Mouse (Mus musculus) CD8-positive naive resting alpha-beta T cell, adult 2 months (primary cell): ENCODE measurements around the gene a.

Experiments used
- DNase-seq, 2 experiments: peaks; one replicate each; pipeline ENCODE4 v3.0.0; 2022; ENCODE audit warnings: low read depth in 2 of 2, low spot score in 2 of 2

Gene a

GRCm38 (mm10) chr2:154790656-154791483, at the start of gene a, which contains the start of gene Raly:
TSS of gene a (plus strand) at chr2:154791402.
TSS of gene Raly (plus strand) at chr2:154791096.
- peak; percentile 96 for DNase-seq

DNA sequence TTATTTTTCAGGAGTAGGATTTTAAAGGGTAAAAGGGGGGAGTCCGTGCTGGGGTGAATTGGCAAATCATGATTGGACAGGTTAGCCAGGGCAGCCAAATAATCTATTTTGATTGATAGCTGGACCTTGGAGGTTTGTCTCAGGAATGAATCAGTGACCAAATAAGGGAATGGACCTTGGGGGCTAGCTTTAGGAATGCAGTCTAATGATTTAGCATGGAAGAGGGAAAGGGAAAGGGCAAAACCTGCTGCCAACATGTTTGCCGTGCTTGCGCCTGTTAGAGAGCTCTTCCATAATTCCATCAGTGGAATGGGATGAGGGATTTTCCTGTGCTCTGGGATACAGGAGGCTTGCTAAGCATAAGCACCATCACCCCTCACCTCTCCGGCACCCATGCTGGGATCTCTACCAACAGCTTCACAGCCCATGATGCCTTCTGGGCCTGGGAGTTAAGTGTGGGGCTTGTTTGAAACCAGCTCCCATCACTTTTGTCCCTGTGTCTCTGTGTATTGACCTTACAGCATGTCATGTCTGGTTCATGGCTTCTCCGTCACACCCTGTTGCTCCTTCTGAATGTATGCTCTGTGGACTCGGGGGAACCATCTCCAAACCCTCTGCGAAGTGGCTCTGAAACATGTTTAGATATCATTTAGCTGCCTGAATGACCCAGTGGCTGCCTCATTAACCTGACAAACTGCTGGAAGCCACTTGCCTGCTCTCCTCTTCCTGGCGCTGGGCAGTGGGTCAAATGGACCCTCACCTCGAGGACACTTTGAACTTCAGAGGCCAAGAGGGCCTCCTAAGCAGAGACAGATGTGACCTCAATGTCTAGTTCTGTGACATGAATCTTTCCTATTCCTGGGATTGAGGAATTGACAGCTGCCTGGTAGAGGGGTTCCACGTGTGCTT, 48.0 kb upstream of the a start:
- DNase-seq = no peak

DNA sequence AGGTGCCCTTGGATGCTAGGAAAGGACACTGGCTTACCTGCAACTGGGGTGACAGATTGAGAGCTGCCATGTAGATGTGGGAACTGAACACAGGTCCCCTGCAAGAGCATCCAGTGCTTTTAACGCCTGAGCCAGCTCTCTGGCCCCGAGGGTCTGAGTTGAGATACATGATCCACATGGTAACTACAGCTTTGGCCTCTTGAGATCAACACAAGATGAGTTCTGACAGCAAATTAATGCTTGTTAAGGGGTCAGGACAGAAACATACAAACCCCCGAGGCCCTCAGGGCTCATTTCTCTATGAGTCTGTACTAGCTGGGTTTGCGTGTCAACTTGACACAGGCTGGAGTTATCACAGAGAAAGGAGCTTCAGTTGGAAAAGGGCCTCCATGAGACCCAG, 47.3 kb upstream of the a start:
- DNase-seq = no peak

DNA sequence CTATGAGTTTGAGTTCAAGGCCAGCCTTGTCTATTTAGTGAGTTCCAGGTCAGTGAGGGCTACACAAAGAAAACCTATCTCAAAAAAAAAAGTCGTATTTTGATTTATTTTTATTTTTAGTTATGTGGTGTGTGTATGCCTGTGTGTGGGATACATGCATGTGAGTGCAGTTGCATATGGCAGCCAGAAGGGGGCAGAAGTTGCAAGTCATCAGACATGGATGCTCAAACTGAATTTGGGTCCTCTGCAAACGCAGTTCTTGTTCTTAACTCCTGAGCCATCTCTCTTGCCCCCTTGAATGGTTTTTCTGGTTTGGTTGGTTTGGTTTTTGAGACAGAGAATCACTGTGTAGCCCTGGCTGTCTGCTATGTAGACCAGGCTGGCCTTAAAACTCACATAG, 42.8 kb upstream of the a start:
- DNase-seq = no peak

DNA sequence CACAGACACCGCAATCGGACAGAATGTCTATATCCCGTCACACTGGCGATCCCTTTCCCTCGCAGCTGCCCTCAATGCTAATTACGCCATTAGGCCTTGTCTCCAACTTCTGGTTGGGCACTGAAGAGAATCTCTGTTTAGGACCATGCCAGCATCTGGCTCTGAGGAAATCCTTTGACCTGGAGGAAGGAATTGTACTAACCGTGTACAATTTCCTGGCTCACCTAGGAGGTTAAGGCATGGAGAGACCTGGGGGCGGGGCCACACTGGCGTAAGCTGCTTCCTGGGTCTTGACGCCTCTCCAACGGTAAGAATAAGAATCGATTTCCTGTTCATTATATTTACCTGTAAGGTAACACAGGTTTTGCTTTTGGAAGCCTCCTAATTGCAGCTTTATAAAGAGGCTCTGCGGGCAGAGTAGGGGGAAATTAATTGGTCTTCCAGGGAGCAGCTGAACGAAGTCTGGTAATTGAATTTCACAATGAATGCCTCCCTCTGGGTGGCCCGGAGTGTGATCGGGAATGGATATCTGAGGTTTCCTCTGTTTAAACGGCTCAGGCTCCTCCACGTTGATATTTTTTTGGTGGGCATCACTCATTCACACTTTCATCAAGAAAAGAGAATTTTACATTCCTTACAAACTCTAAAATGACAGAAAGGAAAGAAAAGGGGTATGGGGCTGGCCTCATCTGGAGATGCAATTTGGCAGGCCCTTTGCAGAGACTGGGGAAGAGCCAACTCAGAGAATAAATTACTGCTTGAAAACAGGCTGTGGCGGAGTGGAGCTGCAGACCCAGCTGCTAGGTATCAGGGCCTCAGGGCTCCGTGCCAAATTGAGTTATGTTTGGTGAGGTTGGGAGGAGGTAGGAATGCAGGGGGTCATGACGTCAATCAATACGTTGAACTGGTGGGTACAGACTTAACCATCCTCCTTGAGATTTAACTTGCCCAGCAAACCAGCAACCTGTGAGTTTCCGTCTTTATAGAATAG, 41.9 kb upstream of the a start:
- DNase-seq = no peak

DNA sequence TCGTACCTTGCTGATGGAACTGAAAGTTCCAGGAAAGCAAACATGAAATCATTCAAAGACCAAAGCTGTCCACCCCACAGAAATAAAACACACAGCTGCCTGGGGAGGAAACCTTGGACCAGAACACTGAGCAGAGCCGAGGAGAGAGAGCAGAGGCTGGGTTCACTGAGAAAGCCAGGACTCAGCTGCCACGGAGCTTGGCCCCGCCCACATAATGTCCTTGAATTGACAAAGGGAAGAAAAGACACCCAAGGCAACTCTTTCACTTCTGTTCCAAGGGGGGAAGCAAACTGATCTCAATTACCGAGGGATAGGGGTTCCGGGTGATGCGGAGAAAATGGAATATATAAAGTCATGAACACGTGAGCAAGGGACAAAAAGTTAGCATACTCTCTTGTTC, 39.3 kb upstream of the a start:
- DNase-seq = no peak

GRCm38 (mm10) chr2:154754068-154754560, 37.1 kb upstream of the a start:
- peak in 1 of 2 experiments; percentile 25 for DNase-seq

- no peak for DNase-seq
These were observed 35.4 kb upstream of the a start for GRCm38 (mm10) chr2:154755791-154756190.

DNA sequence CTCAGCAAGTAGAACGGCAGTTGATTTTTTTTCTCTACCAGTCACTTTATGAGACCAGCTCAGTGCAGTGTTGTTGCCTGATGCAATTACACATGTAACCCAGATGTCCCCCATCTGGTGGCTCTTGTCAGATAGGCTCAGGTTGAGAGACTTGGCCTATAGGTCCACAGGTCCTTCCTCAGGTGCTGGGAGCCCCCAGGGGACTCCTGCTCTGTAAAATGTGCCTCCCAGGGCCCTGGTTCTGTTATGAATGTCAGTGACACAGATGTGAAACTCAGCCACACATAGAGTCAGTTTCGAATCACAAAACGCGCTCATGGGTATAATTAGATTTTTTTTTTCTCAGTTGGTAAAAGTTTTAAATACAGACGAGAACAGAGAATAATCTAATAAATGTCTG, 33.5 kb upstream of the a start:
- DNase-seq = no peak

DNA sequence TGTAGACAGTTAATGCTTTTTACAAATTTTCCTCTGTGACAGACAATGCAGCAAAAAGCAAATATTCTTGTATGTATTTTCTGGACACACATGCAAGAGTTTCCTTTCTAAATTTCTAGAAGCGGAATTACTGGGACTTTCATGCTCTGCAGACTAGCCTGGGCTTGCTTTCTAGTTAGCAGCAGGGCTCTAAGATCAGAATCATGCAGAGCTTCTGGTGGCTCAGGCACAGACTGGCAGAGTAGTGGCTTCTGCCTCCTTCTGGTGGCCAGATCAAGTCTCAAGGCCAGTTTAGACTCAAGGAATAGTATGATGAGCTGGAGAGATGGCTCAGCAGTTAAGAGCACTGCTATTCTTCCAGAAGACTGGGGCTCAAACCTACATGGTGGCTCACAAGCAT, 32.7 kb upstream of the a start:
- DNase-seq = no peak

DNA sequence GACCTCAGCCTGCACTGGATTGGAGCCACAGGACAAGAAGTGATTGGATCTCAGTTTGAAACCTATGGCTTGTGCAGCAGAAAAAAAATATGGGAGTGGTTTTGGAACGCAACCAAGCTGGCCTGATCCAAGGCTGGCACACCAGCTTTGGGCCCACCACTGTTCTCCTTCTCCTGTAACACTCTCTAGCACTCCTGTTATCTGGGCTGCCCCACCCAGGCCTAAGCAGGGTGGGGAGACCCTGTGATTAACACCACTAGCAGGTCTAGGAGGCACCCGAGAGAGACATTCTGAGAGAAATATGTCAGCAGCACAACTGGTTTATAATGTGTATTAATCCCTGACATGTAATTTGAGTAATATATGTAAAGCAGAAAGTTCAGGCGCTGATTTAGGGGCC, 28.0 kb upstream of the a start:
- no peak for DNase-seq

GRCm38 (mm10) chr2:154764828-154765497, 26.2 kb upstream of the a start:
- DNase-seq = no peak

GRCm38 (mm10) chr2:154765554-154766008, 25.6 kb upstream of the a start:
- no peak for DNase-seq

- DNase-seq = no peak
These were observed 24.2 kb upstream of the a start for GRCm38 (mm10) chr2:154767051-154767450.

DNA sequence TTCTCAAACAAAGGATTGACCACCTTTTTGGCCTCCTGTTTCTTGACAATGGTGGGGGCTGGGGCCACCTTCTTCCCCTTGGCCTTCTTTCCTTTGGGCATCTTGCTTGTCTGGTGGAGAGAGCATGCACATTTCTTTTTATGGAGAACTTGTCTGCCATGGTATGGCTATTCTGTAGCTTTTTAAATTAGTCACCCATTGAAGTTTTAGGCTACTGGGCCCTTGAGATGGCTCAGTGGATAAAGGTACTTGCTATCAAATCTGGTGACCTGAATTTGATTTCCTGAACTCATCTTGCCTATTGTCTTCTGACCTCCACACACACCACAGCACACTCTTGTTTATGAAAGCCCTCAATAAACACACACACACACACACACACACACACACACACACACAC, 21.3 kb upstream of the a start, which contains the start of gene Gm14214:
TSS of gene Gm14214 (minus strand) at position 101 of the 400 bp plus-strand sequence.
- DNase-seq = no peak

- DNase-seq = no peak
These were observed 19.6 kb upstream of the a start for GRCm38 (mm10) chr2:154771604-154772003.

DNA sequence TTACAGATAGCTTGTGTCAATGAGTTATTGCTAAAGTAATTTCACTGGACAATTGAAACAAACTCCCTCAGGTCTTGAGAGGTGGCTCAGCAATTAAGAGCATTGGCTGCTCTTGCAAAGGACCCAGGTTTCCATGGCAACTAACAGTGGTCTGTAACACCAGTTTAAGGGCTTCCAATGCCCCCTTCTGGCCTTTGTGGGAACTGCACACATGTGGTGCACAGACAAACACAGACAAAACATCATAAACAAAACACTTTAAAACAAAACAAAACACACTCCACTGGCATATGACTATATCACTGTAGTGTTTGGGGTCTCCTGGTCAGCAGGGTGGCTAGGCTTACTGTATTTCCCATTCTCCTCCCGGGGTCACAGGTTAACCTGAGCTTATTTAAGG, 17.2 kb upstream of the a start:
- peak; percentile 28 to 48 for DNase-seq

- no peak for DNase-seq
These were observed 14.7 kb upstream of the a start for GRCm38 (mm10) chr2:154776496-154776895.

DNA sequence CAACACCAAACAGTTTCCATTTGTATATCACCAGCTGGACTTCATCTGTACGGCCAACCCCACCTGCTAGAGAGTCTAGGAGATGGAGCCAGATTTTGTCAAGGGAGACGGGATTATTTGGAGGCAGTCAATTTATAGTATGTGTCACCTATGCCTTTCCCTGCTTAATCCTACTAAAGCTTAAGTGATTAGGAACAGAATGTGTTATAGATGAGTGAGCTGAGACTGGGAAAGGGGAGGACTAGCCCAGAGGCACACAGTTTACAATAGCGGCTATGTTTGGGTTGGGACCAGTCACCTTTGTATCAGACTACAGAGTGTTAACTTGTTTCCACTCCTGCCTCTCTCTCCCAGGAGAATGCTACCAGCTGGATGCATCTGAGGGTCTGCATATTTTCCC, 11.6 kb upstream of the a start:
- DNase-seq = no peak

DNA sequence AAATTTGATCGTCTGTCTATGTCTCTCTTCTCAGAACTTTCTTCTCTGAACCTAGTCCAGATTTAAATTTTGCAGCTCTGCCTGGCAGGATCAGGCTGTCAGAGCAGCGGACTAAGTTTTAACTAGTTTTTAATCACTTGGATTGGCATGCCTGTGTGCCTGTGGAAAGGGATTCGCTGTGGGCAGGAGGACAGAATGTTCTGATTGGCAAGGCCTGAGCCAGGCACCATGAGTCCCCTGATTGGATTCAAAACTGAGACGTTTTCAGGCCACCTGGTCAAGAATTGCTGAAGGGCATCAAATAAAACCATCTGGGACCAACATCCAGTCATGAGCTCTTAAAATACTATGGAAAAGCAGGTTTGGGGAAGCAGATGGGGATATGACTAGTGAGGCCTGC, 8.8 kb upstream of the a start:
- DNase-seq = no peak
